Mouse (Mus musculus) midbrain, embryonic 11.5 days (tissue): ENCODE measurements around the gene Cdh3. TPM values are rescaled to one million over a fixed set of nuclear protein-coding genes. Genes with fewer than 3 reads are reported as not detected.

Experiments
- ATAC-seq: fragments of 200-750 bp; cut with Nextera tagmentation; 2 replicates; pipeline ENCODE4 v1.8.0; 2017; ENCODE audit warnings: moderate TSS enrichment, moderate library complexity; ENCODE audit not compliant: low FRiP score
- DNase-seq: peaks from one replicate; pipeline ENCODE4 v3.0.0; 2015; ENCODE audit warnings: low spot score; ENCODE audit errors: missing footprints
- H3K27ac ChIP-seq: fragments of 300-500 bp; sonication (generic); 2 replicates; pipeline ENCODE4 v1.5.1; 2014; ENCODE audit warnings: low read depth, low read length
- H3K27me3 ChIP-seq: fragments of 300-500 bp; sonication (generic); 2 replicates; pipeline ENCODE4 v1.6.1; 2014; ENCODE audit warnings: mild to moderate bottlenecking, low read length, moderate library complexity, mixed read lengths; ENCODE audit not compliant: control insufficient read depth, insufficient read depth
- H3K36me3 ChIP-seq: fragments of 300-500 bp; sonication (generic); 2 replicates; pipeline ENCODE4 v1.6.1; 2014; ENCODE audit warnings: mild to moderate bottlenecking, low read length, moderate library complexity, mixed read lengths; ENCODE audit not compliant: control insufficient read depth, insufficient read depth
- H3K4me1 ChIP-seq: fragments of 300-500 bp; sonication (generic); 2 replicates; pipeline ENCODE4 v1.6.1; 2014; ENCODE audit warnings: low read length; ENCODE audit not compliant: control insufficient read depth, insufficient read depth
- H3K4me2 ChIP-seq: fragments of 300-500 bp; sonication (generic); 2 replicates; pipeline ENCODE4 v1.6.1; 2014; ENCODE audit warnings: mild to moderate bottlenecking, moderate library complexity
- H3K4me3 ChIP-seq: fragments of 300-500 bp; sonication (generic); 2 replicates; pipeline ENCODE4 v1.5.1; 2014; ENCODE audit warnings: low read depth, low read length
- H3K9ac ChIP-seq: fragments of 300-500 bp; sonication (generic); 2 replicates; pipeline ENCODE4 v1.6.1; 2014; ENCODE audit warnings: low read length
- H3K9me3 ChIP-seq: fragments of 300-500 bp; sonication (generic); 2 replicates; pipeline ENCODE4 v1.6.1; 2016; ENCODE audit warnings: low read length; ENCODE audit not compliant: control insufficient read depth
- WGBS: fragments of 180-500 bp; shearing (Covaris S2); extraction: QIAGEN DNeasy Blood & Tissue Kit; methylation state at CpG from one replicate; pipeline ENCODE4 v1.1.7; 2014; 5-methylcytosine and 5-hydroxymethylcytosine counted together
- polyA plus RNA-seq: library from polyadenylated mRNA; unstranded; fragments of >200 nt; fragmentation: Nextera tagmentation; extraction: Ambion mirVana; gene quantifications from 2 replicates; pipeline ENCODE4 v1.2.1, GENCODE M21; 2014

Gene Cdh3
- polyA plus RNA-seq, 1 experiment from 2014 or later = 1.2 TPM

DNA sequence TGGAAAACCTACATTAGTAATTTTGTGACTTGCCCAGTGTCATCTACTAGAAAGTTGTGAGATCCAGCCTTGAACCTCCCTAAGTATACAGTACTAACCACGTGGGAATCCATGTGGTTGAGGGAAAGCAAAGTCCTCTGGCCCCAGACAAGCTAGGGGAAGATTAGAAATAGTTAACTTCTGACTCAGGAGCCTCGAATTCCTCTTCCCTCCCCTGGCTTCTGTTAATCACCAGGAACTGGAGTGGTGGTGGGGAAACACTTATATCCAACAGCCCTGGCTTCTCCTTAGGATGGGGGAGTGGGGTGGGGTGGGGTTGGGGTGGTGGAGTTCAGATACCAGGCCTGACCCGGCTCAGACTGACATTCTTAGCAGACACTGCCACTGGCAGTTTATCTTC lies 8.1 kb downstream of the Cdh3 start:
- 45% methylated on average over 3 of the region's 3 CpGs for whole genome bisulfite sequencing
- Histone ChIP-seq H3K27ac (no peak overlapping the region), H3K4me3 (no peak overlapping the region), H3K36me3 (no peaks in the 10 kb centered on the region), H3K9ac (no peak overlapping the region), H3K4me2 (no peak overlapping the region), H3K4me1 (no peaks in the 10 kb centered on the region), H3K9me3 (no peaks in the 10 kb centered on the region), H3K27me3 (no peaks in the 10 kb centered on the region)
- DNase-seq (no peak), ATAC-seq (no peak)

DNA sequence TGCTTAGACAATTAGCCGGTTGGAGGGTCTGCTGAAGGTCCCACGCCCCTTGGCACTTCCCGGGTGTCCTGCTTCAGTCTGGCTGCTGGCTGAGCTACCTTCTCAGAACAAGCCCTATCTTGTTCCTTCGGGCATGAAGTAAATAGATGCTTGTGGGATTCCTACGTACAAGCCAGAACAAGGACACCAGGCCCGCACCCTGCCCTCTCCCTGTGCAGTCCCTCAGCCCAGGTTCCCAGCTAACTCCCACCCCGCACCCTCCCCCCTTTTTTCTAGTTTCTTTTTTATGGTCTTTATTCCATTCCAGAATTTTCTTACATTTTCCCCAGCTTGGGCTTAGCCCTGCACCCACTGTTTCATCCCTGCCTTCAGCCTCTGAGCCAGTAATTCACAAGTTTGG lies 9.9 kb downstream of the Cdh3 start:
- ATAC-seq = no peak
- H3K9me3 ChIP-seq = no peaks in the 10 kb centered on the region
- no peaks in the 10 kb centered on the region for H3K4me1 ChIP-seq
- WGBS = 84% methylated on average over 7 of the region's 7 CpGs
- no peak overlapping the region for H3K27ac ChIP-seq
- H3K36me3 ChIP-seq = no peaks in the 10 kb centered on the region
- H3K4me3 ChIP-seq = no peak overlapping the region
- no peak overlapping the region for H3K9ac ChIP-seq
- H3K4me2 ChIP-seq = no peak overlapping the region
- H3K27me3 ChIP-seq = no peaks in the 10 kb centered on the region
- no peak for DNase-seq

DNA sequence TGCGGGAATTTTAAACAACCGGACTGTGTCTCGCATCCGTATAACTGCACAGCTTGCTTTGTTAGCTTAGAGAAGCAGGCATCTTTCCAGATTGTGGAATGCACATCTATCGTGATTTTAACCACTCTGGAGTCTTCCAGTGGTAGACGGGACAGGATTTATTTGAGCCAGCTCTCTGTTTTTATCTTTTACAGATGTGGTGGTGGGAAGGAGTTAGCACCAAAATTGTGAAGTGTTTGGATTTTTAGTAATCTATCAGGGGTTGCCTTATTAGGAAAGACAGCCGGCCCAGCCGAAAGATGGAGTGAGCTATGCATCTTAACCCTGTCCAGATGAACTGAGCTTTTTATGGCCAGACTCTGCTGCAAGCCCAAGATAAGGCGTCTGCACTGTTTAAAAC lies 11.2 kb downstream of the Cdh3 start:
- Histone ChIP-seq H3K4me1 (no peaks in the 10 kb centered on the region), H3K9ac (no peak overlapping the region), H3K27me3 (no peaks in the 10 kb centered on the region), H3K36me3 (no peaks in the 10 kb centered on the region), H3K9me3 (no peaks in the 10 kb centered on the region), H3K4me2 (no peak overlapping the region), H3K4me3 (no peak overlapping the region), H3K27ac (no peak overlapping the region)
- ATAC-seq = no peak
- 84% methylated on average over 9 of the region's 9 CpGs for WGBS
- no peak for DNase-seq

DNA sequence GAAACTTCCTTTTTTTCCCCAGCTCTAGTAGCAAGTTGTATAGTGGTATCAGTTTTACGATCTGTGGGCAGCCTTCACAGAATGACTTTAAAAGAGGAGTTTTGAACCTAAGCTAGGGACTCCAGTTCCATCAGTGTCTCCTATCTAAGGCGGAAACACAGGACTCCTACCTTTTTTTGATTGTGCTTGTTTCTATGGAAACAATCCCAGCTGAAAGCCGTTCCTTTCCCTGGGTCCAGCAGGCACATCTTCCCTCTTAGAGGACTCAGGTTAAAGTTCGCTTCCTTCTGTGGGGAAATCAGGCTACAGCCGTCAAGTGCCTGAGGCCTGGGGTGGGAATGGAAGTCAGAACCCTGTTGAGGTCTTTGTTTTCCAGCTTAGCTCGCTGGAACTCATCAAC lies 16.0 kb downstream of the Cdh3 start:
- H3K27ac ChIP-seq = no peak overlapping the region
- ATAC-seq (no peak), DNase-seq (no peak)
- H3K27me3 ChIP-seq = no peaks in the 10 kb centered on the region
- H3K9ac ChIP-seq = no peak overlapping the region
- H3K4me2 ChIP-seq = no peak overlapping the region
- 63% methylated on average over 6 of the region's 6 CpGs for WGBS
- no peaks in the 10 kb centered on the region for H3K36me3 ChIP-seq
- no peak overlapping the region for H3K4me3 ChIP-seq
- no peaks in the 10 kb centered on the region for H3K9me3 ChIP-seq
- no peaks in the 10 kb centered on the region for H3K4me1 ChIP-seq

DNA sequence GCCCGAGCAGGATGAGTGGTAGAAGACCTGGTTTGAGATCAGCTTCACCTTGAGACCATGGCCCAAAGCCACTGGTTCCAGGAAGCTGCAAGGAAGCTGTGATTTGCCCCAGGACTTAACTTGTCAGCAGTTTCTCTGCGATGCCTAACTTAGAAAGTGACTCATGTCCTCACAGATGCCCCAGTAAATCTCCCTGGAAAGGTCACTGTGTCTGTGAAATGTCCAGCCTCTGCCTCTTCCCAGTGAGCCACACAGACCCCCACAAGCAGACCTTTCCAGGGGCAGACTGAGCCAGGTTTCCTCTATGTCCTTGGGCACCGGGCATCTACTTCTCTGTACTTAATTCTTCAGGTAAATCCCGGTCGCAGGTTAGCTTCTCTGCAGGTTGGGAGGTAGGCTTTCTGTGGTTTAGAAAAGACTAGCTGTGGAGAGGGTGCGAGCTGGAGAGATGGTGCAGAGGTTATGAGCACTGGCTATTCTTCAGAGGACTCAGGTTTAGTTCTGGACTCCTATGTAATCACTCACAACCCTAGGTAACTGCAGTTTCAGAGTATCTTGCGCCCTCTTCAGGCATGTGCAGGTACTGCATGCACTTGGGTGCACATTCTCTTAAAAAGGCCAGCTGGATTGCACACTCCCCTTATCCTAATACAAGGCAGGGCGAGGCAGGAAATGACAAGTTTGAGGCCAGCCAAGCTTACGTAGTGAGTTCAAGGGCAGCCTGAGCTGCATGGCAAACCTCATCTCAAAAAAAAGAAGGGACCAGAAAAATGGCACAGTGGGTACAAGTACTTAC lies 16.7 kb downstream of the Cdh3 start:
- H3K27me3 ChIP-seq = no peaks in the 10 kb centered on the region
- DNase-seq = peak; percentile 87
- H3K4me1 ChIP-seq = no peaks in the 10 kb centered on the region
- 83% methylated on average over 9 of the region's 9 CpGs for WGBS
- H3K9me3 ChIP-seq = no peaks in the 10 kb centered on the region
- ATAC-seq = no peak
- H3K9ac ChIP-seq = no peak overlapping the region
- H3K4me3 ChIP-seq = no peak overlapping the region
- H3K27ac ChIP-seq = no peak overlapping the region
- H3K4me2 ChIP-seq = no peak overlapping the region
- no peaks in the 10 kb centered on the region for H3K36me3 ChIP-seq

DNA sequence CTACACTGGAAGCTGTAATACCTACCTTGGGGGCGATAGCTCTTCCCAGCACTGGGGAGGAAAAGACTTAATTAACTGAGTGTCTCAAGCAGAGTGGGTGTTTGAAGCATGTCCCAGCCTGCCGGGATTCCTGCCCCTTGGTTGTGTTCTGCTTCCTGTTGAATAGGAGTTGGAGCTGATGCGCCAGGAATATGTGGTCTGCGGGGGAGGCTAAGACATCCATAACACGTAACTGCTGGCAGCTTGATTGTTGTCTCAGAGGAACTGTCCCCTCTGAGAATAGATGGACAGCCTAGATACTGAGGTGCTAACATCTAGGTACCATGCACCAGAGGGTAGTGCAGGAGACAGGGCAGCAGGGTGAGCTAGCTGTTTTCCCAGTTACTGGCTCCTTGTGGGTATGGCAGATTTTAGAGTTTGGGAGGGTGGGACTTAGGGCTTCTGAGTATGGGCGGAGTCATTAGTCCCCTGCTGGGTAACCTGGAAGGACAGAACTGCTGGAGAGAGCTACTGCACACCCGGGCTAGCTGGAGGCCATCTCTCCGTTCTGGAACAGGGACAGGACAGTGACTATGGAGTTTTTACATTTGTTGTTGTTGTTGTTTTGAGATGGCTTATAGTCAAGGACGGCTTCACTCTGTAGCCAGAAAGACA lies 18.0 kb downstream of the Cdh3 start:
- Histone ChIP-seq H3K4me1 (no peaks in the 10 kb centered on the region), H3K36me3 (no peaks in the 10 kb centered on the region), H3K27me3 (no peaks in the 10 kb centered on the region), H3K27ac (no peak overlapping the region), H3K4me3 (no peak overlapping the region), H3K4me2 (no peak overlapping the region), H3K9ac (no peak overlapping the region), H3K9me3 (no peaks in the 10 kb centered on the region)
- DNase-seq (no peak), ATAC-seq (no peak)
- 86% methylated on average over 9 of the region's 9 CpGs for WGBS

DNA sequence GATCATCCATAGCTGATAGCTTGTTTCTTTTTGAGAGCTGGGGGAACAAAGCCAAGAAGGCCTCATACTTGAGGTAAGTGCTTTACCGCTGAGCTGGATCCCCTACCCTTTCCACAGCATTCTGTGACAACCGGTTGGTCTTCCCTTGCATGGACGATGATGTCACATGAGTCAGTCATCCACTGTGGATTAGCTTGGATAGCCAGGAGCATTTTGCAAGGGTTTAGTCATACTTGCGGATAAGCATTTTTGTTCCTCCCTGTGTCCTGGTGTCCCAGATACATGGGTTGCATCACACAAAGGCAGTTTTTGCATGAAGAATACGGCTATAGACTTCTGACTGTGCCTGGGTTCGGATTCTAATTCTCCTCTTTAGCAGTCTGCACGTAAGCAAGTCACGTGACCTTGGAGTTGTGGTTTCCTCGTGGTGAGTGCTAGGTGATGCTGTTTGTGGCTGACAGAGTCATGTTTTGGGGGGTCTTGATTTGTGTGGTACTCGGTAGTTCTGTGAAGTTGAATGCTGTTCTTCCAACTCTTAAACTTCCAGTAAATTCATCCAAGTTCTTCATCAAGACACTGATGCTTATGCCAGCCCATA lies 19.3 kb downstream of the Cdh3 start:
- Histone ChIP-seq H3K4me2 (no peak overlapping the region), H3K9me3 (no peaks in the 10 kb centered on the region), H3K4me1 (no peaks in the 10 kb centered on the region), H3K27me3 (no peaks in the 10 kb centered on the region), H3K27ac (no peak overlapping the region), H3K9ac (no peak overlapping the region), H3K36me3 (no peaks in the 10 kb centered on the region), H3K4me3 (no peak overlapping the region)
- ATAC-seq (no peak), DNase-seq (no peak)
- WGBS = 94% methylated on average over 10 of the region's 10 CpGs

DNA sequence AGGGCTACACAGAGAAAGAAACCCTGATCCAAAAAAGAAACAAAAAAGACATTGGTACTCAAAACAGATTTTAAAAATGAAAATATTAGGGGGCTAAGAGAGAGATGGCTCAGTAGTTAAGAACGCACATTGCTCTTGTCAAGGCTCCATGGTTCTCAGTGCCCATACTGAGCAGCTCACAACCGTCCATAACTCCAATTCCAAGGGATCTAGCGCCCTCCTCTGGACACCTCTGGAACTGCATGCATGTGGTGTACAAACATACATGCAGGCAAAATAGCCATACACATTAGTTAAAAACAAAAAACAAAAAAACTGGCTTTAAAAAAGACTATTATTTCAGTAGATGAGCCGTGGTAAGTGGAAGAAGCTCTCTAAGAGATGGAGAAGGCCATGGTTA lies 19.9 kb downstream of the Cdh3 start:
- H3K27me3 ChIP-seq = no peaks in the 10 kb centered on the region
- H3K27ac ChIP-seq = no peak overlapping the region
- DNase-seq (no peak), ATAC-seq (no peak)
- no peaks in the 10 kb centered on the region for H3K4me1 ChIP-seq
- H3K4me2 ChIP-seq = no peak overlapping the region
- 68% methylated on average over 4 of the region's 4 CpGs for WGBS
- no peaks in the 10 kb centered on the region for H3K9me3 ChIP-seq
- H3K36me3 ChIP-seq = no peaks in the 10 kb centered on the region
- no peak overlapping the region for H3K4me3 ChIP-seq
- no peak overlapping the region for H3K9ac ChIP-seq

DNA sequence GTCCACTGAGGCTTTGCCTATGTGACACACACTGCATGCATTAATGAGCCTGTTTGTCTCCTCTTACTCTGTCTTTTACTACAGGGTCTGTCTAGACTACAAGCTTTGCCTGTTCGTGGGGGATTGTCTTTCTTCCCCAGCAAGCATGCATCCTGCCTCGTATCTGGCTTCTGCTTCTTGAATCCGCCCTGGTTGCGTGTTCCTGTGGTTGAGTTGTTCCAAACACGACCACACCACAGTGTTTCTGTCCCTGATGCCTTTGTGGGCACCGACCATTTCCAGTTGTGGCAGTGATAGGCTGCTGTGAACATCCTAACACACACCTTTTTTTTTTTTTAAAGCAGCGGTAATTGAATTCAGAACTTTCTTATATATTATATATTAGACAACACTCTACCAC lies 23.0 kb downstream of the Cdh3 start:
- whole genome bisulfite sequencing = 81% methylated on average over 7 of the region's 7 CpGs

More for the DNA sequence above, 23.0 kb downstream of the Cdh3 start:
- Histone ChIP-seq H3K4me1 (no peaks in the 10 kb centered on the region), H3K9me3 (no peaks in the 10 kb centered on the region), H3K9ac (no peak overlapping the region), H3K4me3 (no peak overlapping the region), H3K27me3 (no peaks in the 10 kb centered on the region), H3K36me3 (no peaks in the 10 kb centered on the region), H3K27ac (no peak overlapping the region), H3K4me2 (no peak overlapping the region)
- ATAC-seq (no peak), DNase-seq (no peak)
